Mouse (Mus musculus): ENCODE results near the gene Ccnl1.

DNA sequence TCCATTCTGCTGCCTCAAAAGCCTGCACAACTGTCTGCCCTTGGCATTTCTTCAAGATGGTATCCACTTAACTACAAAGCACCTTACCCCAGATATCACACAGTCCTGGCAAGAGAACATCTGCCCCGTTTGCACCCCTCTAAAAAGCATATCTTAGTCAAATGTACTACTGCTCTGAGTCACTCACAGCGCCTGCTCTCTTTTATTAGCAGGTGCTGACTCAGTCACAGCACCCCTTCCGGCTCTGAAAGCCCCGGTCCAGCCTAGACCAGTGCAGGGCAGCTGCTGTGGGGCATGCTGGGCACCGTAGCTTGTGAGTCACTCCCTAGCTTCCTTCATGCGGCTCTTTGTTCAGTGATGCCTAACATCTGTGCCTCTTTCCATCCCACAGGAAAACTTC is 35.6 kb downstream of the Ccnl1 start:
- no peak for TF ChIP-seq CTCF (IDR thresholded peaks at IDR 0.05; ENCODE audit: low read depth, low read length)
- no peak for TF ChIP-seq POLR2A (IDR thresholded peaks at IDR 0.05; ENCODE audit: borderline replicate concordance, low read depth, low read length)
